Mouse (Mus musculus) spleen, adult 2 months (tissue): ENCODE results near the gene Cped1.

ENCODE experiments used
- CTCF ChIP-seq: fragments of 200-500 bp; IDR thresholded peaks from 2 replicates; pipeline ENCODE4 v1.5.1; 2011; ENCODE audit warnings: mild to moderate bottlenecking, inconsistent platforms; ENCODE audit not compliant: insufficient read depth, insufficient read length, insufficient replicate concordance; ENCODE audit errors: extremely low read depth
- POLR2A ChIP-seq: fragments of 200-500 bp; IDR thresholded peaks from 2 replicates; pipeline ENCODE4 v1.6.1; 2011; ENCODE audit warnings: low read depth, low read length, inconsistent platforms

GRCm38 (mm10) chr6:22178721-22179295 lies 193.1 kb downstream of the Cped1 start:
- TF ChIP-seq CTCF (no peak), POLR2A (no peak)
